Mouse (Mus musculus): ENCODE data around the gene Ip6k3.

GRCm38 (mm10) chr17:27150871-27151270, 16.7 kb downstream of the Ip6k3 start:
- no peak for TF ChIP-seq CTCF (IDR thresholded peaks at IDR 0.05; ENCODE audit: borderline replicate concordance, extremely low read depth, insufficient read depth, insufficient read length)
- no peak for TF ChIP-seq POLR2A (IDR thresholded peaks at IDR 0.05; ENCODE audit: borderline replicate concordance, extremely low read depth, insufficient read depth, insufficient read length, poor library complexity, severe bottlenecking)
